Mouse (Mus musculus) cerebellum, adult 18-20 months (tissue): Measurements from ENCODE around the gene Zfp568.

ENCODE experiments used
- DNase-seq, 2 experiments: peaks; one replicate each; pipeline ENCODE4 v3.0.0; 2021

Gene Zfp568

DNA sequence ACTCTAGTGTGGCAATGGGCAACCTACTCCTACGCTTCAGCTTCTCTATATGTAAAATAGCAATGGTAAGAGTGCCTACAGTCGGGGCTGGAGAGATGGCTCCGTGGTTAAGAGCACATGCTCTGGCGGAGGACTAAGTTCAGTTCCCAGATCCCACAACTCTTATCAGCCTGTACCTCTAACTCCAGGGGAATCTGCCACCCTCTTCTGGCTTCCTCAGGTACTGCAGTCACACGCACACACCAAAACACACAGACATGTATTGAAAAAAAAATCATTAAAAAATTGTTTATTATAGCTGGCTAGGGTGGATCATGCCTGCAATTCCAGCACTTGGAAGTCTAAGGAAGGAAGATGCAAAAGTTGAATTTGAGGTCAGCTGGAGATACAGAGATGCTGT, 78.7 kb downstream of the Zfp568 start:
- peak in 1 of 2 experiments; percentile 14 for DNase-seq

DNA sequence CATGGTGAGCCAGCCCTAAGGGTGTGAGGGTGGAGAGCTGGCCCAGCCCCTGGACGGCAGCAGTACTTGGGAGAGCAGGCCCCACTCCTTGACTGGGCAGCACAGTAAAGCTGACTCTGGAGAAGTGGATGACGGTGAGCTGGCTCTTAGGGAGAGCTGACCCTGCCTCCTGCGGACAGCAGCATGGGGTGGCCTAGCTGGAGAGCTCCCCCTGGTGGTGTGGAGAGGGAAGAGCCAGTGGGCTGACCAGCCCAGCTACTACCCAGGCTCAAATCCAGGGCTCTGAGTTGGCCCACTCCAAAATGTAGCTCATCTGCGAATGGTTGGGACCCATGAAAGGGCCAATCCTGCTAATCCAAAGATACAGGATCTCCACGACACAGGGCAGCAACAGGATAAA, 80.9 kb downstream of the Zfp568 start:
- no peak for DNase-seq

- peak; percentile 89 to 91 for DNase-seq
These were observed 88.6 kb downstream of the Zfp568 start, which contains the start of gene Zfp82 for GRCm38 (mm10) chr7:30072146-30073028. Zfp82 (minus strand) TSS chr7:30072900.
